Mouse (Mus musculus): ENCODE measurements at regions not wholly inside any gene's neighbourhood (a gene's known extent, or its start where the extent isn't known, plus 50 kb on each side); places are given as distances from the start of the nearest gene placed in this dataset.
"Not testable (repeated sequence)": the region's sequence is repeated elsewhere in the genome, so short reads cannot be mapped to it uniquely, and the experiment has no call there.

DNA sequence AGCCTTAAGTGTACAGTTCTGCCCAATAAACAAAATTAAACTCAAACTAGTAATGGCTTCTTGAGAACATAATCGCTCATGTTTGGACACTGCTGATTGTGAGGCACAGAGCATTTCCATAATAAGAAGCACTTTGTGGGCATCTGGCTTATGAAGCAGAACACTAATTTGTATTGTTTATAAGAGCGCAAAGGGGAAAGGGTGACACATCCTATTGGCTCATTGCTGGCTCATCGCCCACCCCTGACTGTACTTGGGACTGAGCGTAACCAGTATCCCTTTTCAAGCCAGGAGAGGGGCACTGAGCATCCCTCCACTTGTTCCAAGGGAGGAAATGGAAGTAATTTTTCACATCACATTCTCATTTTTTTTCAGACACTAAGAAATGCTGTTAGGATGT lies 288.0 kb downstream of the Sfmbt2 start:
- no peak for DNase-seq

DNA sequence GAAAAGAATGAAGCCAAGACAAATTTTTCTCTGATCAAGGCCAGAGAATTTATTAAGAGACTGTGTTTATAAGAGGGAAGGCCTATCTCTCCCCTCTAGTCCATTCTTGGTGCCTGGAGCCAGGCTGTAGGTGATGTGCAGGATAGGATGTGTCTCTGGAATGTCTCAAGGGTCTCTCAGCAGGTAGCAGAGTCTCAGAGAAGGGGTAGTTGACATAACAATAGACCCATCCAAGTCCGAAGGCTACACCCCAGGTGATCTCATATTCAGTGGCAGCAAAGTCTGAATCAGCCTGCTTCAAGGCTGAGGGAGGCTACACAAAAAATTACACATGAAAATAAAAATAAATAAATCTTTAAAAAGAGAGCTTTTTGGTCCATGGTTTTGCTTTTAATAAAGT lies 297.6 kb downstream of the Sfmbt2 start:
- not testable (repeated sequence) for DNase-seq

DNA sequence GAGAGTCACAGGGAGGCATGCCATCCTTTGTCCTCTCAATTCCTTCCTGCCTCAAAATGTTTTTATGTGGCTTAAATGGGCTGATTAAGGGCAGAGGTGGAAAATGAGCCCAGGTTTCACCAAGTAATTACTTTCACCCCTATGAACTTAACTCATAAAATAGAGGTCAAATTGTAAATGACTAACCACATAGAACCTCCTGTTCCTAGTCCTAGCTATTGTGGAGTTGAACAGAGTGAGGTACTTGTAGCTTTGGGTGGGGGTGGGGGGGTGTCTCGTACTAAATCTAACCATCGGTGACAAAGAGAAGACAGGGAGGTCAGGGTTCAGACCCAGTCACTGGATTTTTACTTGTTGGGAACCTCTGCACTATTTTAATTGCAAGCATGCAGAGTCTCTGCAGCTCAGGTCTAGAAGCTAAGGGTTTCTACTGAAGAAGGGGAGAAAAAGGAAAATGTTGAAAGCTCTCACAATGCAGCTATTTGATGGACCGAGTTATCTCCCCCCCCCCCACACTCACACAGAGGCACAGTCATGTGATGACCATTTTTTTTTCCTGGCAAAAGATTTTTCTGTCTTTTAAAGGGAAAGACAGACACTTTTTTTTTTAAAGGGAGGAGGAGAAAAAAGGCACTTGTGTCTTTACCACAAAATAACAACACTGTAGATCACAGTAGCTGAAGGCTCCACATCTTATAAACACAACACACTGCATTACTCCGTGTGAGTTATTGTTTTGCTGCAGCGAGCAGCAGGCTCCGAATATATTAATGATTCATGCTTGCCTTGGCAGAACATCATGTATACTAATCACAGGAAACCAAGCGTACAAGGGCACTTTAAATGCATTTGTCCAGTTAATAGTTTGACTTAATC lies 300.4 kb downstream of the Sfmbt2 start:
- DNase-seq: no peak

DNA sequence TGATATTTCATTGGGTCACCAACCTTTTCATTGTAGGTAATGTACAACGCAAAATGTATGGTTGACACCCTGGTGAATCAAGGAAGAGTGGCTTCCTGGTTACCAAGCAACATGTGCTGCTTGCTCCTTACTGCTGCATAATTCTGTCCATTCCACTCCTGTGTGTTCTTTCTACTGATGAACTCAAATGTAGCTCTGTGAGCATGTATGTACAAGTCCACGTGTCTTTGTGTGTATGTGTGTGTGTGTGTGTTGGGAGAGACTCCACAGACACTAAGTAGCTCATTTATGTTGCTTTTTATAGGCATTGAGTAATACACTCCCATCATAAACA lies 301.0 kb downstream of the Sfmbt2 start:
- no peak for DNase-seq

DNA sequence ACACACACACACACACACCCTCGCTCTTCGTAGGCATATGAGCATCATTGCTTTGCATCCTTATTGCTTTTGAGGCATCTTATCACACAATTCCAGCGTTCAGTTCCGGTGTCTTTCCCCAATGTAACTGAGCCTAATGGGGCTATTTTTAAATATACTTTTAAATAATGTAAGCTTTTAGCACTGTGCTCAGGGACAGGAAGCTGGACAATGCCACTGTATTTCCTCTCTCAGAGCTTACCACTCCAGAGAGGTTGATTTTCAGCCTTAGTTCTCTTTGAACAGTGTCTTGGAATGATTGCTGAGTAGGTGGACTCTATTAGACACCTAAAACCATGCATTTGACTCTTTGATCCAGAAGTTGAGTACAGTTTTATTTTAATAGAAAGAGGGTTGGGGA lies 301.9 kb downstream of the Sfmbt2 start:
- DNase-seq: no peak

DNA sequence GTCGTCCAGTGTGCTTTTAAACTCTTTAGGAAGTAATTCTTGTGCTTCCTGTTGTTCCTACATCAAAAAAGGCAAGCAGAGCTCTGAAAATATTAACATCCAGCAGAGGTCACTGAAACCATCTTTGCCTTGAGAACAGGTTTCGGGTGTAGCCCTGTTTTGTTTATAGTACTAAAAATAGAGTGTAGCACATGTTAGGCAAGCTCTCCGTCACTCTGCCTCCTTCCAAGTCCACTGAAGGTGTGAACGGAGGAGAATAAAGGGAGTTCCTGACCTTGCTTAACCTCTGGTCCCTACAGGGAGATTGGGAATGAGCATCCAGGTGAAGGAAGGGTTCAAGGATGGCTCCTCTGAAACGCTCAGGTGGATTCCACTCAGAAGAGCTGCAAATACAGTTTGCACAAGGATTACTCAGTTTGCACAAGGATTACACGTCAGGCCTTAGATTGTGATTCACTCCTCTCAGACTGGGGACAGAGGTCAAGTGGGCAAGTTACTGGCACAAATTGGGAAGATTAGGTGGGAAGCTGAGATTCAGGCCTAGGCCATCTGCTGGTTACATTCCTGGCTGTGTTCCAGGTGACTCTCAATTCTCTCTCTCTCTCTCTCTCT lies 304.5 kb downstream of the Sfmbt2 start:
- DNase-seq: no peak

DNA sequence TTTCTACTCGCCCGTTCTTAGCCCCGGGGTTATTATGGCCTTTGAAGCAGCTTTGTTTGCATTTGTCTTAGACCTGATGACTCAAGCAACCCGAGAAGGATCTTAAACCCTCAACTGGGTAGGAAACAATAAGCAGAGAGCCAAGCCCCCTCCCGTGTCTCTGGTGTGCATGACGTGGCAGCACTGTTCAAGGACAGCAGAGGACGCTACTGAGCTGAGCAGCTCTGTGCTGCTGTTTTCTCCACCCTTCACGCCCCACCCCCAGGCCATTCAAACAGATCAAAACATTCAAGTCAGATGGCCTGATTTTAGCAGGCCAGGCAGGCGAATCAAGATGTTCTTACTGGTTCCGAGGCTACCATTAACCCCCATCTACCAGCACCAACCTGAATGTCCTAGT lies 331.1 kb downstream of the Sfmbt2 start:
- DNase-seq: peak; percentile 9

DNA sequence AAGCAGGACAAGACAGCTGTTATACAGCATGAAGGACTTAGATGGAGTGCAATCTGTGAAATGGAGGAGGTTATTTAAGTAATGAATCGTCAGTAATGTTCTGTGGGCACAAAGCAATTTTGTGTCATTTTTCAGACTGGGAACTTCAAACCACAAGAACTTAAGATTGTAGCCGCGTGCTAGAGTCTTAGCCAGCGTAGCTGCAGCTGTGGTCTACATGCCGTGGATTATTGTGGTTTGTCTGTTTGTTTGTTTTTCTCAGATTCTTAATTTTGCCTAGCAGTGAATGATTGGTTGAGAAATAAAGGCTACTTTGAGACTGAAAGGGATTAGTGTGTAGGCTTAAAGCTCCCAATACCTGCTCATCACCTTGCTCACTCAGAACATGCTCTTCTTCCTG lies 348.1 kb downstream of the Sfmbt2 start:
- no peak for DNase-seq

DNA sequence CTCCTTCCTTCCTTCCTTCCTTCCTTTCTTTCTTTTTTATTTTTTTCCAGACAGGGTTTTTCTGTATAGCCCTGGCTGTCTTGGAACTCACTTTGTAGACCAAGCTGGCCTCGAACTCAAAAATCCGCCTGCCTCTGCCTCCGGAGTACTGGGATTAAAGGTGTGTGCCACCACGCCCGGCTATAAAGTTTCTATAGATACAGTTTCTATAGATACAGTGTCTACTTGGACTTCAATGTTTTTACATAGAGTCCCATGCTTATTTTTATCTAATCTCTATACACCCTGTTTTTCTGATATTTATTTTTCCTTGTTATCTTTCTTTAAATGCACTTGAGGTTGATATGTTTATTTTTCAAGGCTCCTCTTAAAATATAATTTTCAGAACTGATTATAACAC lies 364.0 kb downstream of the Sfmbt2 start:
- not testable (repeated sequence) for DNase-seq

DNA sequence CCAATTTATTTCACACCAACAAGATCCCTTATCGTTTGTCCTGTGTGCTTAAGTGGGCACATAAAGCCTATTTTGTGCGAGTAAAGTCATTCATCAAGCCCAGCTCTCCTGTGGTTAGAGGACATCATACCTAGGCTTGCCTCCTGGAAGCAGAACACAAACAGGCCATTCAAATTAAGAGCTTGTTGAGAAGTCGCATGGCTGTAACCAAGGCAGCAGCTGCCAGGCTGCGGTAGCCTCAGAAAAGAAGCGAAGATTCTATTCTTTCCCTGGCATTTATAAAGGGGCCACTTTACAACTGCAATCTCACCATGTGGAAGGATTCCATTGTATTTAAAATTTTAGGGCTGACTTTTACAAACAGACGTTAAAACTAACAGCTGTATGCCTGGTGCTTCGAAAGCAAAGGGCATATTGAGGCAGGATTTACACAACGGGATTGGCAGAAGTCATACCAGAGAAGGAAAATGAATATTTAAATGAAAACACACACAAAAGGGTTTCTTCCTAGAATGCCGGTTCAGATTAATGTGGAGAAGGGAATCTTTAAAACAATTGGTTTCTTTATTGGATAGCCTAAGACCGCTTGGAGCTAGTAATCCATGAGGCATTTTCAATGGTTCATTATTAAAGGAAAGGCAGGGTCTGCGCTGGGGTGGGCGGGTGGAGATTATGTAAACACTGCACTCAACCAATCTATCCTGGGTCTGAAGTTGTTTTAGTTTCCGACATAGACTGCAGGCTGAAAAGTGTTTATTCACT lies 366.6 kb downstream of the Sfmbt2 start:
- no peak for DNase-seq

DNA sequence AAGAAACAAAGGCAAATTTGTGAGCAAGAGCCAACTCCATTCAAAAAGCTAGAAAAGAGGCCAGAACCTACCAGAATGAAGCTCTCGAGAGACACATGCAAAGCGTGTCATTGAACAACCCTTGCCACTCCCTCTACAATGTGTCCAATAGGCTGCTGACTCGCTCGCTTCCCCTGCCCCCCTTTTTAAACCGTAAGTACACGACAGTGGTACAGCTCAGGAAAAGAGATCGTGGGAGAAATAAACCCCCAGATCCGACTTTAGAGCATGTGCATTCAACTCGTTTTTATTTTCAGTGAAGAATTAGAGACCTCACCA lies 367.1 kb downstream of the Sfmbt2 start:
- DNase-seq: no peak

DNA sequence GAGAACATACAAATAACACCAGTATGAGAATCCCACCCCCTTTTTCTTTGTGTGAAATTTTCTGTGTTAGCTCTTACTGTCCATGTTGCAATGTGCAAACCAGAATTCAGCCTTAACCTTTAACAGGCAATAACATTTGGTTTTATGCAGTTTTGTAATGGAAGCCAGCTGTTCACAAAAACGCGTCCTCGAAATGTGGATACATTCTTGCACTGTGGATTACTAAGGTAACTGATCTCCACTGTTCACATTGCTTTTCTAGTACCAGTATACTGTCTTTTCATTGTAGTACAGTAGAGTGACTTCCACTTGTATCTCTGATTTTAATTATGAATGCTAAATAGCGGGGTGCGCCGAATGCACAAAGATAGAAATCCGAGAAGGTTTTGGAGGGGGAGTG lies 374.8 kb downstream of the Sfmbt2 start:
- DNase-seq: no peak

DNA sequence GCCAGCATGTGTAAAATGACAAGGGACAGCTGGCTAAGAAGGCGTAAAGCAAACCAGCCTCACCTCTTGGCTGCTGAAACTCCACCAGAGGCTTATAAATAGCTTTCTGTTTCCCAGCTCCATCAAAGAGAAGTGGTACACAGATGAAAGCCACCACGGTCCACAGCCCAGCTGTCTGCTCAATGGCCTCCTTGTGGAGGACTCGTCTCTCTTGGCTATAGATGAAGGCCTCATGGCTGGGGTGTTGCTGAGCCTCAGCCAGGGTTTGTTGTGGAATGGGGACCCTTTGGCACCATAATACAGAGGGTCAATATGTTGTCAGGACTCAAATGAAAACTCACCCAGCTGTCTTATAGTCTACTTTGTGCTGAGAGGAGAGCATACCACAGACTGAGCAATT lies 385.1 kb downstream of the Sfmbt2 start:
- DNase-seq: no peak

DNA sequence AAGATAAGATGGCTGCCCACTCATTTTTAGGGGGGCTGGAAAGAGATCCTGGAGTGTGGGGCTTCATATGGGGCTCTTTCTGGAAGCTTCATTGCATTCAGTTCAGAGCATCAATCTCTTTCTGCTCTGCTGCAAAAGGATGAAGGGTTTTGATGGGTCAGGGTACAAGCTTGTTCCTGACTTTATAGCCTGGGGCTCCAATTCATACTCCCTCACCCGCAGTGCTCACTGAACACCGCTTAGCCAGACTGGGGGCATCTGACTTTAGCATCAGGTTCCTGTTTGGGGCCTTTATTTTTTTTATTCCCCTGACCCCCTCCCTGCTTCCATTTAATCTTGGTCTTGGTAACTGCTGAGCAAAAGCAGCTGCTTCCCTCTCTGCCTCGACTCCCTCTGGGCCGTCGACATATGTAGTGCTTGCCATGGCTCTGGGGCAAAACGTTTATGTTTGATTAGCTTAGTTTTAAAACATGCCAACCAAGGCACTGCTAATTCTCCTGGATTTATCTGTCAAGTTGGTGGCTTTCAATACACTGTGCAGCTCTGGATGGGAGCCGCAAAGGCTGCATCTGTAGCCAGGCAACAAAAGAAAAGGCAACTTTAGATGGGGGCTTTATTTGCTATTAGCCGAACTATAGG lies 387.0 kb downstream of the Sfmbt2 start:
- no peak for DNase-seq

DNA sequence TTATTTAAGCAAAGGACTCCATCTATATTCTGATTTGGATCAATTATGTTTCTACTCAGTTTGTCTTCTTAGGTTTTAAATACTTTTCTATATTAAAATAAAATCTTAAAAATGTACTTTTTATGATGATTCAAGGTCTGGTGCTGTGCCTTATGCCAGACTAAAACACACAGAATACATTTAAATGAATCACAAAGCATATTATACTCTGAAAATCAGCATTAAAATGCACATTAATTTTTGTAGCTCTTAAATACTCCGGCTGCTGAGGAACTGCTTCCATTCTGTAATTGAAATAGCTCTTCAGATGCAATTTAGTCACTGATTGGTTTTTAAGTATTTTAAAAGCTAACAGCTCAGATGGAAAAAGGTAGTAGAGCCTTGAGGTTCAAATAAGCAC lies 387.6 kb downstream of the Sfmbt2 start:
- DNase-seq: no peak

DNA sequence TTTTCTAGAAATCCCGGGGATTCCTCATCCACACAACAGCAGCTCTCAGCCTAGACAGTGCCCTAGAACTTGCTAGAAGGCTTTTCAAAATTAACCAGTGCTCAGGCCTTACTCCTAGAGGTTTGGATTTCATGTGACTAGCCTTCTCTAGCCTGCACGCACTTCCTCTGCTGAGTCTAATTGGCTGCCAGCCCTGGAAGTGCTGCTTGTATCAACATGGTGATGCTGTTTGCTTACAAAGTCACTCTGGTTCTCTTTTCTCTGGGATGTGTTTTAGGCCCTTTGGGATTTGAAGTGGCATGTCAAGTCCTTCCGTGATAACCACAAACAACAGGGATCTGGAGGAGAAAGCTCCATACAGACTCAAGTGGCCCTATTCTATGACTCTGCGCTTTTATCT lies 391.9 kb downstream of the Sfmbt2 start:
- DNase-seq: no peak

DNA sequence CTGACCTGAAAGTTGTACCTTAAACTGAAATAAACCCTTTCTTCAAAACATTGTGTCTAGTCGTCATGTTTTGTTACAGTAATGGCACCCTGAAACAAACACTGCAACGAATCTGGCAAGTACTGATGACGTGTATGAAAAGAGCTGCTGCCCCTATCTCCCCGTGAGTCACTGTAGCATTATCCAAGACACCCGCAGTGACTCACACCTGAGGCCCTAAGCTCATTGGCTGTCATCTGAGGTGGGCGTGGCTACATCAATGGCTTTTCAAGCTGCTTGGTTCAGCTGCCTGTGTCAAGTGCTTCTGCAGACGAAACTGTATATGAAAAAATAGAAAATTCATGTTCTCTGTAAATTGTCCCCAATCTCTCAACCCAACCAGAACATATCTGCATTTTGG lies 388.8 kb upstream of the Prkcq start:
- no peak for DNase-seq

DNA sequence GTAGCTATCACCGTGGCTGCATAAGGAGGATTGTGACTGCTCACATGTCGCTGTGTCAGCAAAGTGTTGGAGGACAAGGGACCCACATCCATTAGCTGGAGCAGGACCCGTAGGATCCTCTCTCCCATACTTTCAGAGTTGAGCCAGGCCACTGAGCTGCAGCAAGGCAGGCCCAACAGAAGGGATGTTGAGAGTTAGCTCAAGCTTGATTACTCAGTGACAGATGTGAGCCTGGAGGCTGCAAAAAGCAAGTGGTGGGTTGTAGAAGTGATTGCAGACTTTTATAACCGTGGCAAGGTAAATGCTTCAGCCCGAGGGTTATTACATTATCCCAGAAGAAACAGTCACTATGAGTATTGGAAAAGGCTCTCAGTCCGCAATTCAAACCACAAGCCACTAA lies 388.3 kb upstream of the Prkcq start:
- no peak for DNase-seq

DNA sequence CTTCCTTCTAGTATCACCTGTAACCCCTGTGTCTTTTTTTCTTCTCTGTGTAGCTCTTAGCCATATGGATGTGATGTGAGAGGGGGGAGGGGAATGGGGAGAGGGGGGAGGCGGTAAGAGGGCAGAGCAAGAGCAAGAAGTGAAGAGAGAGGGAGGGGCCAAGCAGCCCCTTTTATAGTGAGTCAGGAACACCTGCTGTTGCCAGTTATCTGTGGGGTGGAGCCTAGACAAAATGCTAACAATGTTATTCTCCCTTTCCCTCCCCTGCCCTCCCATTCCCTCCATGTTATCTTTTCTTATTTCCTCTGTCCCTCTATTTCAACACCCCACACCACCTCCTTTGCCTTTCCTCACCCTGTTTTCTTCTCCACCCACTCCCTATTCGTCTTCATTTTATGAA lies 387.6 kb upstream of the Prkcq start:
- no peak for DNase-seq

DNA sequence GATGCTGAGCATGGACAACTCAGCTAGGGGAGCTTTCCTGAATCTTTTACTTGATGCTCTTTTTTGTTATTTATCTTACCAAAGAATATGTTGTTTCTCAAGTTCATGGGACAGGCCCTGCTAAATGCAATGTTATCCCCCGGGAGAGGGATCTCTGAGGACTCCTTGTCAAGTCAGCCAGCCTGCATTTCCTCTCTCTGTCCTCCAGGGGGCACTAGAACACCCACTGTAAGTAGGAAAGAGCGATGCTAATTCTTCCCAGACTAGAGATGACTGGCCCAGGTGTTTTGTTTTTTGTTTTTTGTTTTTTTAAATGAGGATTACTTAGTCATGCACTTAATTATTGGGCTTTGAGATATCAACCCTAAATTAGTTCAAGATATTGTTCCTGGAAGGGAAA lies 386.8 kb upstream of the Prkcq start:
- DNase-seq: peak; percentile 28

DNA sequence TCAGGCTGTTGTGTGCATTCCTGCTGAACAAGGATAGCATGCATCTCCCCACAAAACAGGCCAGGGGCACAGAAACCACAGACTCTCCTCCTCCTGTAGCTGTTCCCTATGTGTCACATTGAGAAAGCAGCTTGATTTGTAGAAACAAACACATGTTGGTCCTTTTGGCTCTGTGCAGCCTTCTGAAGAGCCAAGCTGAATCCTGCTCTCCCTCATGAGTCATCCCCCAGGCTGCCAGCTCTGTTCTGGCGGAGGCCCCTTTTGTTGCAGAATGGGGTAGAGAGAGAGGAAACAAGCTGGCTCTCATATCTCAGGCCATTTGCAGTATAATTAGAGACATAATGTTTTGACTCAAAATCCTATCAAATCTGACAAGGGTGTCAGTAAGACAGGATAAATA lies 383.4 kb upstream of the Prkcq start:
- peak; percentile 61 for DNase-seq

DNA sequence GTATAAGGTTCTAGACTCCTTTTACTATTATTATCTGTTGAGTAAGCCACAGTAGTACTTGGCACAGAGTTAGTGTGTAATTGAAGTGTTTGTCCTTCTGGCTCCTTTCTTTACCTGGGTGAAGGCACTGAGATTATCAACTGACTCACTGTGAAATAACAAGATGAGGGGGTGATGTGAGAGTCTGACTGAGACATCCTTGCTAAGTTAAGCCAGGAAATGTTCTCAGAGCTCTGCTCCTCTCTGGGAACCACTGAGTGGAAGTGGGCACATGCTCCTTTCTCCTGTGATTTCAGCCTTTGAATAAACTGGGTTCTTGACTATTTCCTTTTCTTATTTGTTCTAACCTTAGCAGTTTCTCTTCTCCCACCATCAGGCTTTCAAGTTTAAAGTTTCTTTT lies 380.7 kb upstream of the Prkcq start:
- DNase-seq: no peak

DNA sequence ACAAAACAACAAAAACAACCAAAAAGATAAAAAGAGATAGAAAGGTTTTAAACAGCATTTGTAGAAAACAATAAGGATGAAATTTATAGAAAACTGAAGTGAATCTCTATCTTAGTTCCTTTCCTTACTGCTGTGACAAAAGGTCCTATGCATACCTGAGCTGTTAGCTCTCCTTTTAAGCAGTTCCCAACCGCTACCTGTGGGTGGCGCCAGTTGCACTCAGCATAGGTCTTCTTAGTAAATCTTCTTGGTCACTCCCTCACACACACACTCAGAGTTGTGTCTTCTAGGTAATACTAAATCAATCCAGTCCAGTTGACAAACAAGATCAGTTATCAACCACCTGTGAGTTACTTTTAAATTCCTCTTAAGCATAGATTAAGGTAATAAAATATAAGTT lies 355.5 kb upstream of the Prkcq start:
- no peak for DNase-seq

All from right cerebral cortex, postnatal 4 days (tissue).